Mouse (Mus musculus): ENCODE results near the gene Tti1. TPM values are rescaled to one million over a fixed set of nuclear protein-coding genes. Genes with fewer than 3 reads are reported as not detected.

Tti1 gene
- polyA plus RNA-seq, 1 experiment from 2014 or later = 5.4 TPM

- no peak overlapping the region for H3K27ac ChIP-seq (ENCODE audit: low read depth)
- H3K9me3 ChIP-seq (ENCODE audit: low read length) = no peaks in the 10 kb centered on the region
- peaks cover 31% of the 10 kb centered on the region for H3K36me3 ChIP-seq (replicated peaks; ENCODE audit: insufficient read depth, low read length)
- TF ChIP-seq EP300 (IDR thresholded peaks at IDR 0.05; ENCODE audit: low read depth) (no peak), CTCF (IDR thresholded peaks at IDR 0.05; ENCODE audit: low read depth) (no peak)
- no peaks in the 10 kb centered on the region for H3K27me3 ChIP-seq (ENCODE audit: insufficient read depth, low read length)
- 73% methylated on average over 7 of the region's 7 CpGs for WGBS (ENCODE audit: insufficient replicate concordance)
- no peak for DNase-seq
- no peaks in the 10 kb centered on the region for H3K4me1 ChIP-seq (ENCODE audit: insufficient read depth)
- no peak overlapping the region for H3K4me3 ChIP-seq (ENCODE audit: low read depth, low read length)
- no peak for ATAC-seq
- no peak overlapping the region for H3K9ac ChIP-seq (replicated peaks)
- H3K4me2 ChIP-seq (ENCODE audit: low read depth, low read length) = no peak overlapping the region
Observed at GRCm38 (mm10) chr2:157988416-157989190, 39.6 kb downstream of the Tti1 start.

GRCm38 (mm10) chr2:157986235-157986634 is 42.0 kb downstream of the Tti1 start:
- 79% methylated on average over 6 of the region's 6 CpGs for WGBS (ENCODE audit: insufficient replicate concordance)
- Histone ChIP-seq H3K27me3 (ENCODE audit: insufficient read depth, low read length) (no peaks in the 10 kb centered on the region), H3K36me3 (replicated peaks; ENCODE audit: insufficient read depth, low read length) (peaks cover 18% of the 10 kb centered on the region), H3K9me3 (ENCODE audit: low read length) (no peaks in the 10 kb centered on the region), H3K4me3 (ENCODE audit: low read depth, low read length) (no peak overlapping the region), H3K9ac (replicated peaks) (no peak overlapping the region), H3K4me2 (ENCODE audit: low read depth, low read length) (no peak overlapping the region), H3K4me1 (ENCODE audit: insufficient read depth) (no peaks in the 10 kb centered on the region), H3K27ac (ENCODE audit: low read depth) (no peak overlapping the region)
- DNase-seq (no peak), ATAC-seq (no peak)
- no peak for TF ChIP-seq EP300 (IDR thresholded peaks at IDR 0.05; ENCODE audit: low read depth)
- no peak for TF ChIP-seq CTCF (IDR thresholded peaks at IDR 0.05; ENCODE audit: low read depth)

- H3K9me3 ChIP-seq (ENCODE audit: low read length) = no peaks in the 10 kb centered on the region
- 91% methylated on average over 4 of the region's 4 CpGs for WGBS (ENCODE audit: insufficient replicate concordance)
- no peaks in the 10 kb centered on the region for H3K4me1 ChIP-seq (ENCODE audit: insufficient read depth)
- DNase-seq = no peak
- no peak overlapping the region for H3K9ac ChIP-seq (replicated peaks)
- no peaks in the 10 kb centered on the region for H3K27me3 ChIP-seq (ENCODE audit: insufficient read depth, low read length)
- no peak overlapping the region for H3K27ac ChIP-seq (ENCODE audit: low read depth)
- H3K4me3 ChIP-seq (ENCODE audit: low read depth, low read length) = no peak overlapping the region
- peaks cover 15% of the 10 kb centered on the region for H3K36me3 ChIP-seq (replicated peaks; ENCODE audit: insufficient read depth, low read length)
- TF ChIP-seq EP300 (IDR thresholded peaks at IDR 0.05; ENCODE audit: low read depth) (no peak), CTCF (IDR thresholded peaks at IDR 0.05; ENCODE audit: low read depth) (no peak)
- H3K4me2 ChIP-seq (ENCODE audit: low read depth, low read length) = no peak overlapping the region
- ATAC-seq = no peak
Observed at GRCm38 (mm10) chr2:157985611-157986010, 42.6 kb downstream of the Tti1 start.

- H3K9ac ChIP-seq (replicated peaks) = no peak overlapping the region
- DNase-seq = no peak
- no peak for ATAC-seq
- H3K36me3 ChIP-seq (replicated peaks; ENCODE audit: insufficient read depth, low read length) = peaks cover 4% of the 10 kb centered on the region
- no peaks in the 10 kb centered on the region for H3K27me3 ChIP-seq (ENCODE audit: insufficient read depth, low read length)
- H3K4me2 ChIP-seq (ENCODE audit: low read depth, low read length) = no peak overlapping the region
- 76% methylated on average over 4 of the region's 4 CpGs for WGBS (ENCODE audit: insufficient replicate concordance)
- no peaks in the 10 kb centered on the region for H3K4me1 ChIP-seq (ENCODE audit: insufficient read depth)
- no peaks in the 10 kb centered on the region for H3K9me3 ChIP-seq (ENCODE audit: low read length)
- TF ChIP-seq EP300 (IDR thresholded peaks at IDR 0.05; ENCODE audit: low read depth) = no peak
- TF ChIP-seq CTCF (IDR thresholded peaks at IDR 0.05; ENCODE audit: low read depth) = no peak
- no peak overlapping the region for H3K27ac ChIP-seq (ENCODE audit: low read depth)
- no peak overlapping the region for H3K4me3 ChIP-seq (ENCODE audit: low read depth, low read length)
Observed at GRCm38 (mm10) chr2:157983276-157983675, 45.0 kb downstream of the Tti1 start.

- no peaks in the 10 kb centered on the region for H3K27me3 ChIP-seq (ENCODE audit: insufficient read depth, low read length)
- ATAC-seq = no peak
- 86% methylated on average over 3 of the region's 3 CpGs for WGBS (ENCODE audit: insufficient replicate concordance)
- no peak overlapping the region for H3K27ac ChIP-seq (ENCODE audit: low read depth)
- no peak for DNase-seq
- peaks cover 4% of the 10 kb centered on the region for H3K36me3 ChIP-seq (replicated peaks; ENCODE audit: insufficient read depth, low read length)
- TF ChIP-seq CTCF (IDR thresholded peaks at IDR 0.05; ENCODE audit: low read depth) = no peak
- no peak for TF ChIP-seq EP300 (IDR thresholded peaks at IDR 0.05; ENCODE audit: low read depth)
- no peak overlapping the region for H3K4me3 ChIP-seq (ENCODE audit: low read depth, low read length)
- no peak overlapping the region for H3K4me2 ChIP-seq (ENCODE audit: low read depth, low read length)
- H3K9me3 ChIP-seq (ENCODE audit: low read length) = no peaks in the 10 kb centered on the region
- no peak overlapping the region for H3K9ac ChIP-seq (replicated peaks)
- H3K4me1 ChIP-seq (ENCODE audit: insufficient read depth) = no peaks in the 10 kb centered on the region
Observed at GRCm38 (mm10) chr2:157982727-157983126, 45.5 kb downstream of the Tti1 start.

- no peak overlapping the region for H3K4me2 ChIP-seq (ENCODE audit: low read depth, low read length)
- ATAC-seq = no peak
- H3K9ac ChIP-seq (replicated peaks) = no peak overlapping the region
- H3K9me3 ChIP-seq (ENCODE audit: low read length) = no peaks in the 10 kb centered on the region
- H3K27ac ChIP-seq (ENCODE audit: low read depth) = no peak overlapping the region
- DNase-seq = no peak
- 69% methylated on average over 5 of the region's 5 CpGs for WGBS (ENCODE audit: insufficient replicate concordance)
- H3K36me3 ChIP-seq (replicated peaks; ENCODE audit: insufficient read depth, low read length) = peaks cover 4% of the 10 kb centered on the region; the same call in 1 of the 2 replicates
- TF ChIP-seq CTCF (IDR thresholded peaks at IDR 0.05; ENCODE audit: low read depth) = no peak
- no peaks in the 10 kb centered on the region for H3K4me1 ChIP-seq (ENCODE audit: insufficient read depth)
- no peak overlapping the region for H3K4me3 ChIP-seq (ENCODE audit: low read depth, low read length)
- peaks cover 16% of the 10 kb centered on the region; the same call in 1 of the 2 replicates for H3K27me3 ChIP-seq (ENCODE audit: insufficient read depth, low read length)
Observed at GRCm38 (mm10) chr2:157979241-157979640, 49.0 kb downstream of the Tti1 start.
